Mouse (Mus musculus): ENCODE results near the gene Ankrd22.
"Not testable (repeated sequence)": the region's sequence is repeated elsewhere in the genome, so short reads cannot be mapped to it uniquely, and the experiment has no call there.

Gene Ankrd22

GRCm38 (mm10) chr19:34165891-34166290 is at the start of gene Ankrd22:
Ankrd22 (minus strand) TSS chr19:34166053.
- no peak for DNase-seq (ENCODE audit: low read depth, low spot score)

GRCm38 (mm10) chr19:34214136-34214535 is 48.3 kb upstream of the Ankrd22 start:
- DNase-seq (ENCODE audit: low read depth, low spot score), result peak; percentile 68

GRCm38 (mm10) chr19:34213251-34213645 is 47.4 kb upstream of the Ankrd22 start:
- DNase-seq (ENCODE audit: low read depth, low spot score), result no peak

- DNase-seq (ENCODE audit: low read depth, low spot score), result no peak
These were observed 46.8 kb upstream of the Ankrd22 start for GRCm38 (mm10) chr19:34212489-34213250.

GRCm38 (mm10) chr19:34210841-34211240 is 45.0 kb upstream of the Ankrd22 start:
- no peak for DNase-seq (ENCODE audit: low read depth, low spot score)

GRCm38 (mm10) chr19:34209930-34210581 is 44.2 kb upstream of the Ankrd22 start:
- no peak for DNase-seq (ENCODE audit: low read depth, low spot score)

GRCm38 (mm10) chr19:34209031-34209430 is 43.2 kb upstream of the Ankrd22 start:
- DNase-seq (ENCODE audit: low read depth, low spot score), result peak; percentile 46

GRCm38 (mm10) chr19:34206760-34207440 is 41.0 kb upstream of the Ankrd22 start:
- no peak for DNase-seq (ENCODE audit: low read depth, low spot score)

GRCm38 (mm10) chr19:34206128-34206527 is 40.3 kb upstream of the Ankrd22 start:
- DNase-seq (ENCODE audit: low read depth, low spot score), result not testable (repeated sequence)

GRCm38 (mm10) chr19:34202668-34203067 is 36.8 kb upstream of the Ankrd22 start:
- no peak for DNase-seq (ENCODE audit: low read depth, low spot score)

GRCm38 (mm10) chr19:34199488-34199887 is 33.6 kb upstream of the Ankrd22 start:
- no peak for DNase-seq (ENCODE audit: low read depth, low spot score)

- DNase-seq (ENCODE audit: low read depth, low spot score), result no peak
These were observed 33.0 kb upstream of the Ankrd22 start for GRCm38 (mm10) chr19:34198901-34199300.

- no peak for DNase-seq (ENCODE audit: low read depth, low spot score)
These were observed 32.2 kb upstream of the Ankrd22 start for GRCm38 (mm10) chr19:34198066-34198465.

- DNase-seq (ENCODE audit: low read depth, low spot score), result no peak
These were observed 29.2 kb upstream of the Ankrd22 start for GRCm38 (mm10) chr19:34195031-34195430.

- DNase-seq (ENCODE audit: low read depth, low spot score), result no peak
These were observed 28.4 kb upstream of the Ankrd22 start for GRCm38 (mm10) chr19:34194132-34194745.

- DNase-seq (ENCODE audit: low read depth, low spot score), result no peak
These were observed 27.8 kb upstream of the Ankrd22 start for GRCm38 (mm10) chr19:34193683-34194082.

GRCm38 (mm10) chr19:34193149-34193548 is 27.3 kb upstream of the Ankrd22 start:
- peak; percentile 21 for DNase-seq (ENCODE audit: low read depth, low spot score)

- DNase-seq (ENCODE audit: low read depth, low spot score), result peak; percentile 78
These were observed 26.4 kb upstream of the Ankrd22 start, which contains the start of gene Stambpl1 for GRCm38 (mm10) chr19:34192008-34192963. Stambpl1 (plus strand) TSS chr19:34192229.

- DNase-seq (ENCODE audit: low read depth, low spot score), result no peak
These were observed 25.8 kb upstream of the Ankrd22 start for GRCm38 (mm10) chr19:34191645-34192007.

- no peak for DNase-seq (ENCODE audit: low read depth, low spot score)
These were observed 21.0 kb upstream of the Ankrd22 start for GRCm38 (mm10) chr19:34186845-34187244.

- no peak for DNase-seq (ENCODE audit: low read depth, low spot score)
These were observed 16.6 kb upstream of the Ankrd22 start for GRCm38 (mm10) chr19:34182490-34182889.

Measured in ZHBTc4 (cell line).